ENCODE assay signal across 9 mouse cellular contexts in genomic region chr2:168678662-168679294, GRCm38 (mm10).
DNase-seq lines count a peak whose midpoint lies in the region; ATAC-seq lines count a peak whose summit lies in the region.
"Had no signal": no experiment of that assay in that cellular context is flagged by ENCODE, and none has a peak within 500 bp of the region (broad histone marks: within the 10 kb centered on the region; RNA-seq: fewer than 3 reads in every experiment).

No protein-coding gene starts in this region.

- peak; percentile 80 to 82 for DNase-seq in cerebellum, adult 18-20 months
- peak; percentile 58 to 72 for DNase-seq in layer of hippocampus, postnatal 10 days (ENCODE audit: low spot score in 2 of 2)
- DNase-seq in kidney, postnatal 36 days: no peak
- no peak for DNase-seq in heart, postnatal 14 days
- no peak for DNase-seq in ovary, postnatal 36 days (ENCODE audit: low spot score)
- DNase-seq: adrenal gland, postnatal 25 days had no signal

- intact Hi-C loops in heart, postnatal 14 days (cut with DNase I): no loop called here

- peak; percentile 94 for ATAC-seq in forebrain, embryonic 16.5 days
- peak; percentile 91 for ATAC-seq in neural tube, embryonic 14.5 days (ENCODE audit: low read depth)
- no peak for ATAC-seq in CD4-positive, CD25-positive, alpha-beta regulatory T cell, adult 4 months

- H3K4me2 ChIP-seq in forebrain, embryonic 16.5 days (ENCODE audit: low read length): no peak overlapping the region; the same call in 1 of the 2 replicates
- H3K4me2 ChIP-seq in neural tube, embryonic 14.5 days (ENCODE audit: low read depth, low read length): no peak overlapping the region

- peaks cover 2% of the 10 kb centered on the region; the same call in 1 of the 2 replicates for H3K9me3 ChIP-seq in forebrain, embryonic 16.5 days (ENCODE audit: control insufficient read depth, low read length)
- no peaks in the 10 kb centered on the region for H3K9me3 ChIP-seq in neural tube, embryonic 14.5 days (ENCODE audit: control insufficient read depth, low read length)

- H3K36me3 ChIP-seq in forebrain, embryonic 16.5 days (ENCODE audit: control insufficient read depth, insufficient read depth): peaks cover 21% of the 10 kb centered on the region
- H3K36me3 ChIP-seq in neural tube, embryonic 14.5 days (ENCODE audit: control insufficient read depth, insufficient read depth, low read length): peaks cover 30% of the 10 kb centered on the region

- peak overlapping the region; percentile 94 for H3K27ac ChIP-seq in forebrain, embryonic 16.5 days (ENCODE audit: low read length)
- peak overlapping the region; percentile 76 for H3K27ac ChIP-seq in neural tube, embryonic 14.5 days (ENCODE audit: low read depth, low read length)

- 0 out of 2 replicates have a peak overlapping the region, but pooled peaks have one; percentile 5 for H3K9ac ChIP-seq in forebrain, embryonic 16.5 days (replicated peaks; ENCODE audit: low read depth, low read length)
- no peak overlapping the region for H3K9ac ChIP-seq in neural tube, embryonic 14.5 days (replicated peaks; ENCODE audit: low read depth, low read length)

- no peak overlapping the region for H3K4me3 ChIP-seq in forebrain, embryonic 16.5 days (replicated peaks; ENCODE audit: low read length)
- no peak overlapping the region for H3K4me3 ChIP-seq in neural tube, embryonic 14.5 days (ENCODE audit: low read depth, low read length)

- WGBS in forebrain, embryonic 16.5 days: 33% methylated on average over 15 of the region's 15 CpGs
- WGBS in neural tube, embryonic 14.5 days: 45% methylated on average over 15 of the region's 15 CpGs

- no peaks in the 10 kb centered on the region for H3K27me3 ChIP-seq in forebrain, embryonic 16.5 days (replicated peaks; ENCODE audit: control insufficient read depth, insufficient read depth, low read length)
- no peaks in the 10 kb centered on the region for H3K27me3 ChIP-seq in neural tube, embryonic 14.5 days (ENCODE audit: control insufficient read depth, insufficient read depth, low read length)

- H3K4me1 ChIP-seq in forebrain, embryonic 16.5 days (replicated peaks; ENCODE audit: control insufficient read depth, insufficient read depth, low read length): peaks cover 28% of the 10 kb centered on the region
- H3K4me1 ChIP-seq in neural tube, embryonic 14.5 days (ENCODE audit: control insufficient read depth, insufficient read depth, low read length): peaks cover 3% of the 10 kb centered on the region; the same call in 1 of the 2 replicates

Comparison
In these comparisons a context has a peak if more than half of its experiments do, and no peak if none do; other contexts are left out.
1. DNase-seq: peak in cerebellum, adult 18-20 months (2 of 2) and layer of hippocampus, postnatal 10 days (2 of 2); none in kidney, postnatal 36 days (0 of 2), heart, postnatal 14 days (0 of 2) and ovary, postnatal 36 days (single experiment).